Mouse (Mus musculus) ovary, postnatal 10 days (tissue): ENCODE measurements around the gene Anp32b.
A peak's percentile ranks its signal among the peaks of the same experiment; 100 is the strongest.

Experiments used
- DNase-seq: peaks from one replicate; pipeline ENCODE4 v3.0.0; 2022; ENCODE audit warnings: low spot score

Gene Anp32b

GRCm38 (mm10) chr4:46452855-46453719 lies 2.4 kb downstream of the Anp32b start:
- DNase-seq: no peak

- DNase-seq: no peak
Observed at GRCm38 (mm10) chr4:46454097-46454864, 3.6 kb downstream of the Anp32b start.

DNA sequence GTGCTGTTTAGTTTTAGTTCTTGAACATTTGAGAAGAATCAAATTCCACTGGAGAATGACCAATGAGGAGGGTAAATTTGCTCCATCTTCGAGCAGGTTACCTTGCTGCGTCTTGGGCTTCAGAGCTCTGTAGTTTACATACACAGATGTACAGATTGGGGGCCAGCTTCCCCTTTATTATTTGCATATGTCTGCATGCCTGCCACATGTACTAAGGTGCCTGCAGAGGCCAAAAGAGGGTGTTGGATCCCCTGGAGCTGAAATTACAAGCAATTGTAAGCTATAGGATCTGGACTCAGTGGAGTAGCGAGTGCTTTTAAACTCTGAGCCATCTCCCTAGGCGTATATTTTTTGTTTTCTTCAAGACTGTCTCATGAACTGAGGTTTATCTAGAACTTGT lies 6.1 kb downstream of the Anp32b start:
- DNase-seq: no peak

- no peak for DNase-seq
Observed at GRCm38 (mm10) chr4:46457186-46457585, 6.5 kb downstream of the Anp32b start.

DNA sequence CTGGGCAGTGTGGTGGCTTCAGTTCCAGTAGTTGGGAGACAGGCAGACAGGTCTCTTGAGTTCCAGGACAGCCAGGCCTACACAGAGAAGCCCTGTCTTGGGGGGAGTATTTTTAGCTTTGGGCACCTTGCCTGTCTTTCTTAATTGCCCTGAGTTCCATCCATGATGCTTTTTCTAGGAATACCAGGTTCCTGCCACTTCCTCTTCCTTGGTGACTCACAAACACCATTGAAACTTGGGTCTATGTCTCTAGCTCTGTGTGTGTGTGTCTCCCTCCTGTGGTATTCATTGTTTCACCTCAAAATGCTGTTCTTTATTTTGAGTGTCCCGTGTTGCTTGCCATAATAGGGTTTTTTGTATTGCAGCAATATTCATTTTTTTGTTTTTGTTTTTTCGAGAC lies 7.7 kb downstream of the Anp32b start:
- no peak for DNase-seq

DNA sequence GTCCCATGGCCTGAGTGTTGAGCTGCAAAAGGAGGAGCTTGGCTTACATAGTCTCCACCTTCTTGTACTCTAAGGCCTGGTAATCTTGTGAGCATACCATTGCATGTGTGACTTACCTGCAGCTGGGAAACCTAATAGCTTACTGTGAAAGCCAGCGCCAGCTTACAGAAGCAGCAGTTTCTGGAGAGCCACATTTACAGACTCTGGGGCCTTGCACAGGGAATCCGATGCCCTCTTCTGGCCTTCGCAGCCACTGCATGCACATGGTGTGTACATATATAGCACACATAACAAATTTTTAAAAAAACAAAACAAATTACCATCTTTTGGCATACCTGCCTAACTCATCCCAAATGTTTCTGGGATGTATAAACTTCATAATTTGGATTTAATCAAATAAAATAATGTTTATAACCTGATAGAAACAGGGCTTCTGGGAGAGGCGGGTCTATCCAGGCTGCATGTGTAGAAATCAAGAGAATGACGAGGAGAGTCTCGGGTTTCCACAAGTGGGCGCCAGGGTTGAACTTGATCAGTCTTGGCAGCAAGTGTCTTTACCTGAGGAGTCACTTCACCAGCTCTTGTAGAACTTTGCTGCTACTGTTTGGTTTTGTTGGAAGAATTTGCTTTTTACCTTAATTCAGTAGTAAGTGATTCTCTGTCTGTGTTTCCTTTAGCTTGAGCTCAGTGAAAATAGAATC lies 12.6 kb downstream of the Anp32b start:
- no peak for DNase-seq

GRCm38 (mm10) chr4:46465740-46466139 lies 15.0 kb downstream of the Anp32b start:
- DNase-seq: no peak

DNA sequence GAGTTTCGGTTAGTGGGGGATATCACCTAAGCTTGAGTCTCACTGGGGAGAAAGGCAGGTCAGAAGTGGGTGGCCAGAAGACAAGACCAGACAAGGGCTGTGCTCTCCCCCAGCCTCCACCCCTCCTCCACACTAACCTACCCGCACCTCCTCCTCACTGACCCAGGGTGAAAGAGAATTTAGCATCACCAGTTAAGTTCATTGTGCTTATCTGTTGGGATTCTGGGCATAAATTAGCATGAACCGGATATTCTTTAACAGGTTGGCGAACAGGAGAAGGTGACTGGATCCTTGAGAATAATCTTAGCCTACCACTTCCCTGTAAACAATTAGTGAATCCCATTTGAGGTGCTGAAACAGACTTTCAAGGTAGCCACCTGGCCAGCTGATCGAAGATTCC lies 24.4 kb downstream of the Anp32b start:
- no peak for DNase-seq

DNA sequence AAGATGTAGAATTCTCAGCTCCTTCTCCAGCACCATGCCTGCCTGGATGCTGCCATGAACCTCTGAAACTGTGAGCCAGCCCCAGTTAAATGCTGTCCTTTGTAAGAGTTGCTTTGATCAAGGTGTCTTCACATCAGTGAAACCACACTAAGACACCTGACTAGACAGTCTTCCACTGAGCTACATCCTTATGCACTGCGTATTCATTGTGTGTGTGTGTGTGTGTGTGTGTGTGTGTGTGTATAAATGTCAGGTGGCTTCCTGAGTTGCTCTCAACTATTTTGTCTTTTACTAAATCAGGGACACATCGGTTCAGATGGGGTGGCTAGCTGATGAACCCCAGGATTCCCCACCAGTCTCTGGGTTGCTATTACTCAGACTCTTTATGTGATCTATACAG lies 28.4 kb downstream of the Anp32b start:
- no peak for DNase-seq

DNA sequence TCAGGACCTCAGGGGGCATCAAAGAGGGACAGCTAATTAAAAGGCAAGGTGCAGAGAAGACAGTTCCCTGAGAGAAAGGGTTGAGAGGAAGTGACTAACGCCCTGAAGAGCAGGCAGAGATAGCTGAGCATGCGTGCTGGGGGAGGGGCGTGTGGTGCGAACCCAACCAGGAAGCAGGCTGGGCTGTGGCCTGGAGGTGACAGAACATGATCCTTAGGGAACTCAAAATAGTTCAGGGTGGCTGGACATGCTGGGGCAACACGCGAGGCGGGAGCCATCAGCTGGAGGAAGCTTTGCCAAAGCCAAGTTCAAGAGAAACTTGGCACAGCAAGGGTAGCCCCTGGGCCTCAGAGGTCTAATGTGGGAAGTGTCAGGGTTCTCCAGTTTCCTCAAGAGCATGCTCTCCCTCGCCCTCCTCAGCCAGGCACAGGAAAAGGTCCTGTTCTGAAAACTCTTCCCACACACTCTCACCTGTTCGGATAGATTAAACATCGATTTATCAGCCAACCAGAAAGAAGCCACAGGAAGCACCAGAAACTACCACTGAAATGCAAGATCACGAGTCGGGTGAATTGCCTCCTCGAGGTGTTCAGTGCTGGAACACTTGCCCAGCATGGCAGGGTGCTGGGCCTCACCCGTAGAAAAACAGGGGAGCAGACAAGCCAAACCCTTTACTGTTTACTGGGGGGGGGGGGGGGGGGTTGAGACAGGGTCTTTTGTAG lies 35.2 kb downstream of the Anp32b start:
- peak; percentile 21 for DNase-seq

- DNase-seq: no peak
Observed at GRCm38 (mm10) chr4:46487348-46487747, 36.6 kb downstream of the Anp32b start.

- peak; percentile 85 for DNase-seq
Observed at GRCm38 (mm10) chr4:46489028-46489925, 38.6 kb downstream of the Anp32b start, which contains the start of gene Nans. Gene Nans (plus strand): TSS chr4:46489248.

DNA sequence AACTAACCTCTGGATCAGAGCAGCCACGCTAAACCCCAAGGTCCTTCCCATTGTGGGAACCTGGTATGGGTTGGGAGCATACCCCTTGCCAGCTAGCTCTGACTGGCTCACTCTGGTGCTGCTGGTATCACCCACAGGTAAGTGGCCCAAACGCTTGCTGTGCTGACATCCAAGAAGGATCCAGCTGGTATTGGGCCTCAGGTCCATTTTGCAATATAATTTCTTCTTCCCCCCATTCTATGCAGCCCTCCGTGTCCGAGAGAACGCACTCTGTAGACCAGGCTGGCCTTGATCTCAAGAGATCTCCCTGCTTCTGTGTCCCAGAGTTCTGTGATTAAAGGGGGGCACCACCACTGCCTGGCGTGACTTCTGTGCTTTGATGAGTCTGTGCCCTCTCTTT lies 42.4 kb downstream of the Anp32b start:
- no peak for DNase-seq

GRCm38 (mm10) chr4:46495543-46495942 lies 44.8 kb downstream of the Anp32b start:
- DNase-seq: no peak

- no peak for DNase-seq
Observed at GRCm38 (mm10) chr4:46497286-46497892, 46.7 kb downstream of the Anp32b start.

GRCm38 (mm10) chr4:46498511-46498910 lies 47.8 kb downstream of the Anp32b start:
- no peak for DNase-seq

DNA sequence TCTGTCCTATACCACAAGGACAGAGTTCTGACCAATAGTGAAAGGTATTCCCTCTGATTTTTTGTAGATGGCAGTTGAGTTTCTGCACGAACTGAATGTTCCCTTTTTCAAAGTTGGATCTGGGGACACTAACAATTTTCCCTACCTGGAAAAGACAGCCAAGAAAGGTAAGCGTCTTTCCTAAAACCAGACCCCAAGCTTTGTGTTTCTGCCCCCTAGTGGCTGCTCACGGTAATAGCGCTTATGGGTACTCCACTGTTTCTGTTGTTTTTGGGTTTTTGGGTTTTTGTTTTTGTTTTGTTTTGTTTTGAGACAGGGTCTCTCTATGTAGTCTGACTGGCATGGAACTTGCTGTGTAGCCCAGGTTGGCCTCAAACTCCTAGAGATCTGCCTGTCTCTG lies 48.3 kb downstream of the Anp32b start:
- no peak for DNase-seq

GRCm38 (mm10) chr4:46502606-46503502 lies 52.2 kb downstream of the Anp32b start:
- DNase-seq: no peak

DNA sequence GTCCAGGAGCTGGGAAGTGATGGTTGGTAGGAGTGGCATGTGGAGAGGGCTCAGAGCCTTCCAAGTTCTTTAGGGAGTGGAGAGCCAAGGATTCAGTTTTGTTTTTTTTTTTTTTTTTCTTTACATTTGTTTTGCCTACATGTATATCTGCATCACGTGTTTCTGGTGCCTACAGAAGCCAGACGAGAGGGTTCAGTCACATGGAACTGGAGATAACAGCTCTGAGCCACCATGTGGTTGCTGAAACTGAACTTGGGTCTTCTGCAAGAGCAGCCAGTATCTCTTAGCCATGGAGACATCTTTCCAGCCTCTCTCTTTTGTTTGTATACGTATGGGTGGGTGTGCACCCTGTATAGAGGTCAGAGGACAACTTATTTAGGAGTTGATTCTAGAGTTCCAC lies 53.2 kb downstream of the Anp32b start:
- DNase-seq: no peak
